Mouse (Mus musculus) CH12.LX (cell line): ENCODE results near the gene Slc46a2. TPM values are rescaled to one million over a fixed set of nuclear protein-coding genes. Genes with fewer than 3 reads are reported as not detected.

Experiments
- DNase-seq: peaks from one replicate; pipeline ENCODE4 v3.0.0-alpha.2; 2013; ENCODE audit errors: extremely low read depth
- H3K27ac ChIP-seq: 2 replicates; pipeline ENCODE4 v1.5.1; 2012; ENCODE audit warnings: low read depth, mild to moderate bottlenecking, control low read depth, moderate library complexity; ENCODE audit not compliant: insufficient read depth
- H3K27me3 ChIP-seq: replicated peaks from 2 replicates; pipeline ENCODE3; 2012; ENCODE audit warnings: inconsistent platforms
- H3K36me3 ChIP-seq, 2 experiments: replicated peaks in 1 of 2; 2 replicates each; pipeline versions ENCODE3 to v1.6.1; 2012; ENCODE audit warnings: inconsistent platforms in 1 of 2, low read length in 1 of 2, mild to moderate bottlenecking in 1 of 2, mixed read lengths in 1 of 2, moderate library complexity in 1 of 2; ENCODE audit not compliant: control insufficient read depth in 1 of 2, insufficient read depth in 1 of 2
- H3K4me1 ChIP-seq, 2 experiments: 2 replicates each; pipeline ENCODE4 v1.6.1; 2012; ENCODE audit warnings: inconsistent platforms in 1 of 2, moderate library complexity in 1 of 2; ENCODE audit not compliant: insufficient read depth in 2 of 2, control insufficient read depth in 1 of 2
- H3K4me2 ChIP-seq: 2 replicates; pipeline ENCODE4 v1.6.1; 2012; ENCODE audit warnings: low read depth, mild to moderate bottlenecking, control low read depth; ENCODE audit not compliant: poor library complexity, insufficient read depth, severe bottlenecking
- H3K4me3 ChIP-seq, 3 experiments: fragments of 150-350 bp in 1 of 3; sonication (generic) in 1 of 3; replicated peaks in 1 of 3; 2 replicates each; pipeline versions ENCODE3 to v1.5.1; 2011 to 2012; ENCODE audit warnings: low read depth in 2 of 3, low read length in 2 of 3, mild to moderate bottlenecking in 2 of 3, moderate library complexity in 2 of 3, control low read depth in 1 of 3, improper control_type of control experiment in 1 of 3, inconsistent platforms in 1 of 3, mixed read lengths in 1 of 3; ENCODE audit not compliant: poor library complexity in 1 of 3
- H3K79me2 ChIP-seq: replicated peaks from 2 replicates; pipeline ENCODE4 v1.6.1; 2012; ENCODE audit warnings: mild to moderate bottlenecking, moderate library complexity; ENCODE audit not compliant: control insufficient read depth, poor library complexity, insufficient read depth, severe bottlenecking; ENCODE audit errors: extremely low read depth
- H3K9ac ChIP-seq: 2 replicates; pipeline ENCODE4 v1.6.1; 2012; ENCODE audit warnings: low read depth, mild to moderate bottlenecking, control low read depth, moderate library complexity; ENCODE audit not compliant: insufficient read depth
- H3K9me3 ChIP-seq: replicated peaks from 2 replicates; pipeline ENCODE3; 2012; ENCODE audit warnings: low read length, inconsistent platforms, mixed read lengths
- BHLHE40 ChIP-seq: IDR thresholded peaks from 2 replicates; pipeline ENCODE4 v1.6.1; 2011; ENCODE audit warnings: mild to moderate bottlenecking, low read depth, low read length, improper control_type of control experiment
- CTCF ChIP-seq, 2 experiments: IDR thresholded peaks in 1 of 2; conservative IDR thresholded peaks in 1 of 2; 2 replicates each; pipeline ENCODE4 v1.5.1; 2011 to 2012; ENCODE audit warnings: low read depth in 2 of 2, low read length in 2 of 2, improper control_type of control experiment in 1 of 2, inconsistent platforms in 1 of 2, mild to moderate bottlenecking in 1 of 2, moderate library complexity in 1 of 2
- ELF1 ChIP-seq: IDR thresholded peaks from 2 replicates; pipeline ENCODE4 v1.6.1; 2014; ENCODE audit warnings: low read depth, mild to moderate bottlenecking, inconsistent platforms, low read length, improper control_type of control experiment
- ETS1 ChIP-seq: conservative IDR thresholded peaks from 2 replicates; pipeline ENCODE4 v1.6.1; 2012; ENCODE audit warnings: low read depth, mild to moderate bottlenecking, inconsistent platforms, low read length, improper control_type of control experiment, moderate library complexity
- JUN ChIP-seq: IDR thresholded peaks from 2 replicates; pipeline ENCODE4 v1.6.1; 2011; ENCODE audit warnings: low read depth, mild to moderate bottlenecking, low read length, improper control_type of control experiment, moderate library complexity; ENCODE audit not compliant: insufficient read depth
- JUND ChIP-seq: conservative IDR thresholded peaks from 2 replicates; pipeline ENCODE4 v1.6.1; 2011; ENCODE audit warnings: low read depth, low read length, improper control_type of control experiment
- KAT2A ChIP-seq: IDR thresholded peaks from 2 replicates; pipeline ENCODE4 v1.6.1; 2012; ENCODE audit warnings: low read length, improper control_type of control experiment, inconsistent platforms; ENCODE audit not compliant: insufficient replicate concordance
- MAFK ChIP-seq: IDR thresholded peaks from 2 replicates; pipeline ENCODE4 v1.6.1; 2011; ENCODE audit warnings: low read length, improper control_type of control experiment; ENCODE audit not compliant: insufficient replicate concordance
- MAX ChIP-seq: IDR thresholded peaks from 2 replicates; pipeline ENCODE4 v1.6.1; 2011; ENCODE audit warnings: low read length, improper control_type of control experiment
- MAZ ChIP-seq: IDR thresholded peaks from 2 replicates; pipeline ENCODE4 v1.6.1; 2012; ENCODE audit warnings: low read depth, mild to moderate bottlenecking, inconsistent platforms, low read length, improper control_type of control experiment, moderate library complexity
- MXI1 ChIP-seq: IDR thresholded peaks from 2 replicates; pipeline ENCODE4 v1.6.1; 2011; ENCODE audit warnings: mild to moderate bottlenecking, low read depth, low read length, improper control_type of control experiment
- POLR2A ChIP-seq: IDR thresholded peaks from 2 replicates; pipeline ENCODE4 v1.6.1; 2011; ENCODE audit warnings: low read depth, mild to moderate bottlenecking, improper control_type of control experiment, low read length
- POLR2AphosphoS2 ChIP-seq: IDR thresholded peaks from 2 replicates; pipeline ENCODE4 v1.6.1; 2011; ENCODE audit warnings: low read depth, low read length, improper control_type of control experiment
- RAD21 ChIP-seq: IDR thresholded peaks from 2 replicates; pipeline ENCODE4 v1.6.1; 2011; ENCODE audit warnings: low read depth, mild to moderate bottlenecking, low read length, improper control_type of control experiment, moderate library complexity
- RCOR1 ChIP-seq: conservative IDR thresholded peaks from 2 replicates; pipeline ENCODE4 v1.6.1; 2012; ENCODE audit warnings: low read depth, mild to moderate bottlenecking, inconsistent platforms, low read length, improper control_type of control experiment
- SMC3 ChIP-seq: IDR thresholded peaks from 2 replicates; pipeline ENCODE4 v1.6.1; 2011; ENCODE audit warnings: low read depth, low read length, improper control_type of control experiment
- TBP ChIP-seq: conservative IDR thresholded peaks from 2 replicates; pipeline ENCODE4 v1.6.1; 2011; ENCODE audit warnings: low read depth, low read length, improper control_type of control experiment
- TCF12 ChIP-seq: IDR thresholded peaks from 2 replicates; pipeline ENCODE4 v1.6.1; 2014; ENCODE audit warnings: low read depth, mild to moderate bottlenecking, inconsistent platforms, low read length, improper control_type of control experiment
- USF1 ChIP-seq: IDR thresholded peaks from 2 replicates; pipeline ENCODE4 v1.6.1; 2014; ENCODE audit warnings: low read depth, mild to moderate bottlenecking, inconsistent platforms, low read length, improper control_type of control experiment
- ZC3H11A ChIP-seq: IDR thresholded peaks from 2 replicates; pipeline ENCODE4 v1.6.1; 2012; ENCODE audit warnings: low read depth, mild to moderate bottlenecking, inconsistent platforms, low read length, improper control_type of control experiment
- dilution Hi-C: fragments of 300-500 bp; cut with MboI; formaldehyde crosslinking; loops from 2 replicates; pipeline ENCODE4 v1.14.3; 2020; ENCODE audit warnings: low sequenced_read_pairs; ENCODE audit not compliant: extremely low pct_unique_long_range_greater_than_20kb, extremely low pct_ligation_motif_present
- in situ Hi-C: fragments of 300-500 bp; cut with MboI; formaldehyde crosslinking; loops from 3 replicates; pipeline ENCODE4 v1.14.3; 2019; ENCODE audit warnings: low sequenced_read_pairs, low pct_ligation_motif_present, low pct_unique_long_range_greater_than_20kb, mixed read lengths
- polyA plus RNA-seq: library from polyadenylated mRNA; unstranded; fragments of >175 nt; gene quantifications from 2 replicates; pipeline ENCODE4 v1.2.1, GENCODE M21; 2012; ENCODE audit warnings: low read depth; ENCODE audit not compliant: insufficient read length
- total RNA-seq, 2 experiments: library from RNA; depleted of rRNA; stranded (reverse); fragments of 300-350 nt in 1 of 2; fragments of >200 nt in 1 of 2; gene quantifications; 2 replicates each; pipeline ENCODE4 v1.2.3; 2012 to 2014

Gene Slc46a2
- total and polyA plus RNA-seq, 3 experiments = not detected

GRCm38 (mm10) chr4:59887011-59887410 lies 27.8 kb downstream of the Slc46a2 start:
- no peaks in the 10 kb centered on the region for H3K4me1 ChIP-seq
- H3K9ac ChIP-seq = no peak overlapping the region
- no peak for DNase-seq
- no peaks in the 10 kb centered on the region for H3K27me3 ChIP-seq
- dilution Hi-C loops = no loop called here
- peaks cover 30 to 91% of the 10 kb centered on the region in 2 experiments for H3K36me3 ChIP-seq
- no peak overlapping the region for H3K27ac ChIP-seq
- H3K79me2 ChIP-seq = no peaks in the 10 kb centered on the region
- H3K4me2 ChIP-seq = no peak overlapping the region
- TF ChIP-seq CTCF (conservative IDR thresholded peaks at IDR 0.05 in 1 of 2, IDR thresholded peaks at IDR 0.05 in 1 of 2; ENCODE audit: low read depth in 2 of 2, low read length in 2 of 2) = no peak
- TF ChIP-seq RCOR1 = no peak
- TF ChIP-seq TCF12 = no peak
- no peak for TF ChIP-seq ELF1
- TF ChIP-seq SMC3 = no peak
- TF ChIP-seq ZC3H11A = no peak
- TF ChIP-seq POLR2AphosphoS2 = no peak
- TF ChIP-seq RAD21 = no peak
- no peak for TF ChIP-seq MAX
- TF ChIP-seq BHLHE40 = no peak
- no peak for TF ChIP-seq USF1
- no peak for TF ChIP-seq JUND
- TF ChIP-seq MXI1 = no peak
- no peak for TF ChIP-seq ETS1
- TF ChIP-seq MAFK = no peak
- TF ChIP-seq KAT2A = no peak
- TF ChIP-seq MAZ = no peak
- peaks cover 6% of the 10 kb centered on the region for H3K9me3 ChIP-seq
- in situ Hi-C loops = no loop called here
- no peak overlapping the region for H3K4me3 ChIP-seq

- Histone ChIP-seq H3K36me3 (peaks cover 33 to 91% of the 10 kb centered on the region in 2 experiments), H3K4me1 (no peaks in the 10 kb centered on the region)
- in situ Hi-C loops = no loop called here
Observed at GRCm38 (mm10) chr4:59886281-59886680, 28.6 kb downstream of the Slc46a2 start.

More at GRCm38 (mm10) chr4:59886281-59886680, 28.6 kb downstream of the Slc46a2 start:
- H3K27me3 ChIP-seq = no peaks in the 10 kb centered on the region
- no peak overlapping the region for H3K27ac ChIP-seq
- no peak for DNase-seq
- TF ChIP-seq MAFK = no peak
- no peak for TF ChIP-seq ELF1
- no peak for TF ChIP-seq TBP
- TF ChIP-seq POLR2A = no peak
- no peak for TF ChIP-seq JUN
- H3K4me2 ChIP-seq = no peak overlapping the region
- no peak overlapping the region for H3K4me3 ChIP-seq
- no peaks in the 10 kb centered on the region for H3K79me2 ChIP-seq
- dilution Hi-C loops = no loop called here
- no peak overlapping the region for H3K9ac ChIP-seq
- peaks cover 8% of the 10 kb centered on the region for H3K9me3 ChIP-seq
